ENCODE assay signal across 16 mouse cellular contexts in genomic region chr13:103344006-103344720, GRCm38 (mm10).
"Had no signal": no experiment of that assay in that cellular context is flagged by ENCODE, and none has a peak within 500 bp of the region (broad histone marks: within the 10 kb centered on the region; RNA-seq: fewer than 3 reads in every experiment).

No protein-coding gene starts in this region.

- DNase-seq: kidney, adult 18-20 months; kidney, adult 9 months; kidney, postnatal 36 days; liver, postnatal 0 days; lung, embryonic 14.5 days; right cerebral cortex, adult 18-20 months; thymus, adult 18-20 months; thymus, postnatal 36 days had no signal

- H3K27ac ChIP-seq: intestine, embryonic 15.5 days; liver, embryonic 14.5 days; macrophage; midbrain, embryonic 12.5 days; midbrain, embryonic 15.5 days; neural tube, embryonic 12.5 days; neural tube, embryonic 15.5 days had no signal

- ATAC-seq: intestine, embryonic 15.5 days; liver, postnatal 0 days; lung, postnatal 0 days; midbrain, embryonic 15.5 days had no signal

- H3K4me1 ChIP-seq: intestine, embryonic 15.5 days; midbrain, embryonic 12.5 days; midbrain, embryonic 15.5 days; neural tube, embryonic 12.5 days; neural tube, embryonic 15.5 days had no signal

- H3K9ac ChIP-seq: intestine, embryonic 15.5 days; liver, embryonic 14.5 days; liver, postnatal 0 days; lung, embryonic 14.5 days; midbrain, embryonic 12.5 days; midbrain, embryonic 15.5 days; neural tube, embryonic 12.5 days; neural tube, embryonic 15.5 days had no signal

- H3K4me3 ChIP-seq: intestine, embryonic 15.5 days; midbrain, embryonic 12.5 days; midbrain, embryonic 15.5 days; neural tube, embryonic 12.5 days; neural tube, embryonic 15.5 days had no signal

- H3K36me3 ChIP-seq: intestine, embryonic 15.5 days; midbrain, embryonic 12.5 days; midbrain, embryonic 15.5 days; neural tube, embryonic 12.5 days; neural tube, embryonic 15.5 days had no signal

- H3K9me3 ChIP-seq: intestine, embryonic 15.5 days; midbrain, embryonic 12.5 days; midbrain, embryonic 15.5 days; neural tube, embryonic 12.5 days; neural tube, embryonic 15.5 days had no signal

- H3K4me2 ChIP-seq: intestine, embryonic 15.5 days; lung, embryonic 14.5 days; midbrain, embryonic 12.5 days; midbrain, embryonic 15.5 days; neural tube, embryonic 12.5 days; neural tube, embryonic 15.5 days had no signal

- H3K27me3 ChIP-seq: intestine, embryonic 15.5 days; midbrain, embryonic 12.5 days; midbrain, embryonic 15.5 days; neural tube, embryonic 12.5 days; neural tube, embryonic 15.5 days had no signal
